Mouse (Mus musculus) limb, embryonic 12.5 days (tissue): ENCODE data around the gene Nlrp6. TPM values are rescaled to one million over a fixed set of nuclear protein-coding genes. Genes with fewer than 3 reads are reported as not detected.

Experiments
- ATAC-seq: fragments of 200-750 bp; cut with Nextera tagmentation; 2 replicates; pipeline ENCODE4 v1.8.0; 2017; ENCODE audit warnings: low read depth, moderate TSS enrichment; ENCODE audit not compliant: insufficient number of reproducible peaks, insufficient read depth, low FRiP score, low TSS enrichment
- H3K27ac ChIP-seq: fragments of 300-500 bp; sonication (generic); 2 replicates; pipeline ENCODE4 v1.5.1; 2016; ENCODE audit warnings: mild to moderate bottlenecking, moderate library complexity
- H3K27me3 ChIP-seq: fragments of 300-500 bp; sonication (generic); 2 replicates; pipeline ENCODE4 v1.6.1; 2016; ENCODE audit warnings: mild to moderate bottlenecking, moderate library complexity
- H3K36me3 ChIP-seq: fragments of 300-500 bp; sonication (generic); 2 replicates; pipeline ENCODE4 v1.6.1; 2016; ENCODE audit warnings: mild to moderate bottlenecking, moderate library complexity
- H3K4me1 ChIP-seq: fragments of 300-500 bp; sonication (generic); replicated peaks from 2 replicates; pipeline ENCODE4 v1.6.1; 2016
- H3K4me2 ChIP-seq: fragments of 300-500 bp; sonication (generic); 2 replicates; pipeline ENCODE4 v1.6.1; 2016; ENCODE audit warnings: mild to moderate bottlenecking, moderate library complexity
- H3K4me3 ChIP-seq: fragments of 300-500 bp; sonication (generic); replicated peaks from 2 replicates; pipeline ENCODE4 v1.5.1; 2016; ENCODE audit warnings: mild to moderate bottlenecking
- H3K9ac ChIP-seq: fragments of 300-500 bp; sonication (generic); replicated peaks from 2 replicates; pipeline ENCODE4 v1.6.1; 2016; ENCODE audit warnings: mild to moderate bottlenecking, moderate library complexity
- H3K9me3 ChIP-seq: fragments of 300-500 bp; sonication (generic); 2 replicates; pipeline ENCODE4 v1.6.1; 2016; ENCODE audit warnings: mild to moderate bottlenecking, moderate library complexity
- WGBS: fragments of 180-500 bp; shearing (Covaris S2); methylation state at CpG from one replicate; pipeline ENCODE4 v1.1.7; 2016; 5-methylcytosine and 5-hydroxymethylcytosine counted together
- polyA plus RNA-seq: library from polyadenylated mRNA; unstranded; fragments of >200 nt; fragmentation: Nextera tagmentation; extraction: Ambion mirVana; gene quantifications from 2 replicates; pipeline ENCODE4 v1.2.1, GENCODE M21; 2016

Gene Nlrp6
- polyA plus RNA-seq, 1 experiment from 2014 or later, result not detected

GRCm38 (mm10) chr7:140912846-140913482 lies 7.7 kb upstream of the Nlrp6 start:
- Histone ChIP-seq H3K27me3 (peaks cover 7% of the 10 kb centered on the region), H3K4me1 (peaks cover 6% of the 10 kb centered on the region; the same call in 1 of the 2 replicates), H3K4me3 (no peak overlapping the region), H3K9me3 (no peaks in the 10 kb centered on the region), H3K4me2 (no peak overlapping the region), H3K36me3 (no peaks in the 10 kb centered on the region), H3K27ac (no peak overlapping the region), H3K9ac (0 out of 2 replicates have a peak overlapping the region, but pooled peaks have one; percentile 31)
- no peak for ATAC-seq
- WGBS, result 71% methylated on average over 5 of the region's 5 CpGs

GRCm38 (mm10) chr7:140914031-140914690 lies 6.5 kb upstream of the Nlrp6 start:
- H3K4me3 ChIP-seq, result no peak overlapping the region
- no peak overlapping the region for H3K9ac ChIP-seq
- H3K36me3 ChIP-seq, result no peaks in the 10 kb centered on the region
- ATAC-seq, result no peak
- H3K4me1 ChIP-seq, result peaks cover 2% of the 10 kb centered on the region; the same call in 1 of the 2 replicates
- no peak overlapping the region for H3K27ac ChIP-seq
- no peak overlapping the region for H3K4me2 ChIP-seq
- H3K27me3 ChIP-seq, result peaks cover 16% of the 10 kb centered on the region
- 81% methylated on average over 8 of the region's 8 CpGs for WGBS
- no peaks in the 10 kb centered on the region for H3K9me3 ChIP-seq

- Histone ChIP-seq H3K27me3 (peaks cover 69% of the 10 kb centered on the region), H3K9me3 (no peaks in the 10 kb centered on the region), H3K4me2 (no peak overlapping the region), H3K27ac (no peak overlapping the region), H3K4me1 (peaks cover 14% of the 10 kb centered on the region), H3K4me3 (no peak overlapping the region), H3K36me3 (no peaks in the 10 kb centered on the region), H3K9ac (no peak overlapping the region)
- 74% methylated on average over 4 of the region's 4 CpGs for WGBS
- ATAC-seq, result no peak
Observed at GRCm38 (mm10) chr7:140919911-140920310, 791 bp upstream of the Nlrp6 start.

- no peak overlapping the region for H3K9ac ChIP-seq
- no peak overlapping the region for H3K4me3 ChIP-seq
- H3K4me2 ChIP-seq, result peak overlapping the region; percentile 66; the same call in 1 of the 2 replicates
- H3K27me3 ChIP-seq, result peaks cover 81% of the 10 kb centered on the region
- 28% methylated on average over 22 of the region's 22 CpGs for WGBS
- H3K9me3 ChIP-seq, result no peaks in the 10 kb centered on the region
- no peak overlapping the region for H3K27ac ChIP-seq
- no peaks in the 10 kb centered on the region for H3K36me3 ChIP-seq
- no peak for ATAC-seq
- peaks cover 14% of the 10 kb centered on the region for H3K4me1 ChIP-seq
Observed at GRCm38 (mm10) chr7:140921225-140921975, 698 bp downstream of the Nlrp6 start.

- Histone ChIP-seq H3K4me3 (peak overlapping the region; percentile 39), H3K4me1 (peaks cover 14% of the 10 kb centered on the region), H3K9ac (peak overlapping the region; percentile 42; the same call in 1 of the 2 replicates), H3K27ac (no peak overlapping the region), H3K27me3 (peaks cover 80% of the 10 kb centered on the region), H3K4me2 (peak overlapping the region; percentile 66), H3K36me3 (no peaks in the 10 kb centered on the region), H3K9me3 (no peaks in the 10 kb centered on the region)
- 1% methylated on average over 49 of the region's 49 CpGs for WGBS
- no peak for ATAC-seq
Observed at GRCm38 (mm10) chr7:140922398-140923069, 1.8 kb downstream of the Nlrp6 start.

- H3K9ac ChIP-seq, result no peak overlapping the region
- H3K4me3 ChIP-seq, result peak overlapping the region; percentile 39
- H3K27me3 ChIP-seq, result peaks cover 75% of the 10 kb centered on the region
Observed at GRCm38 (mm10) chr7:140923070-140923775, 2.5 kb downstream of the Nlrp6 start.

GRCm38 (mm10) chr7:140927181-140927580 lies 6.5 kb downstream of the Nlrp6 start:
- Histone ChIP-seq H3K36me3 (no peaks in the 10 kb centered on the region), H3K4me2 (no peak overlapping the region), H3K9me3 (0 out of 2 replicates have a peak, but pooled peaks cover 5% of the 10 kb centered on the region), H3K4me1 (peaks cover 10% of the 10 kb centered on the region), H3K27me3 (peaks cover 39% of the 10 kb centered on the region), H3K9ac (no peak overlapping the region), H3K27ac (no peak overlapping the region), H3K4me3 (no peak overlapping the region)
- ATAC-seq, result no peak
- WGBS, result 82% methylated on average over 6 of the region's 6 CpGs

More at GRCm38 (mm10) chr7:140923070-140923775, 2.5 kb downstream of the Nlrp6 start:
- Histone ChIP-seq H3K4me2 (peak overlapping the region; percentile 66), H3K9me3 (no peaks in the 10 kb centered on the region), H3K27ac (no peak overlapping the region), H3K4me1 (peaks cover 14% of the 10 kb centered on the region), H3K36me3 (no peaks in the 10 kb centered on the region)
- ATAC-seq, result no peak
- 24% methylated on average over 30 of the region's 30 CpGs for WGBS

GRCm38 (mm10) chr7:140938436-140938835 lies 17.7 kb downstream of the Nlrp6 start:
- 45% methylated on average over 3 of the region's 3 CpGs for whole genome bisulfite sequencing
- Histone ChIP-seq H3K36me3 (no peaks in the 10 kb centered on the region), H3K4me1 (peaks cover 40% of the 10 kb centered on the region), H3K4me3 (no peak overlapping the region), H3K27me3 (peaks cover 17% of the 10 kb centered on the region), H3K4me2 (no peak overlapping the region), H3K9ac (no peak overlapping the region), H3K9me3 (no peaks in the 10 kb centered on the region), H3K27ac (no peak overlapping the region)
- ATAC-seq, result no peak

- H3K4me2 ChIP-seq, result peak overlapping the region; percentile 50
- peak overlapping the region; percentile 84; the same call in 1 of the 2 replicates for H3K27ac ChIP-seq
- H3K4me1 ChIP-seq, result peaks cover 40% of the 10 kb centered on the region
- no peak for ATAC-seq
- WGBS, result 27% methylated on average over 2 of the region's 2 CpGs
- no peaks in the 10 kb centered on the region for H3K36me3 ChIP-seq
- no peak overlapping the region for H3K4me3 ChIP-seq
- no peaks in the 10 kb centered on the region for H3K9me3 ChIP-seq
- H3K27me3 ChIP-seq, result peaks cover 17% of the 10 kb centered on the region
- no peak overlapping the region for H3K9ac ChIP-seq
Observed at GRCm38 (mm10) chr7:140938896-140939295, 18.2 kb downstream of the Nlrp6 start.

GRCm38 (mm10) chr7:140939669-140940171 lies 19.0 kb downstream of the Nlrp6 start:
- Histone ChIP-seq H3K36me3 (peaks cover 6% of the 10 kb centered on the region; the same call in 1 of the 2 replicates), H3K4me3 (peak overlapping the region; percentile 12; the same call in 1 of the 2 replicates), H3K27me3 (peaks cover 15% of the 10 kb centered on the region), H3K4me2 (peak overlapping the region; percentile 50), H3K9me3 (no peaks in the 10 kb centered on the region), H3K4me1 (peaks cover 40% of the 10 kb centered on the region), H3K27ac (peak overlapping the region; percentile 84), H3K9ac (peak overlapping the region; percentile 37; the same call in 1 of the 2 replicates)
- ATAC-seq, result peak; percentile 43
- WGBS, result 0% methylated on average over 8 of the region's 8 CpGs
